Mouse (Mus musculus) lung, adult 2 months (tissue): ENCODE results near the gene Akr1c14.

Experiments
- CTCF ChIP-seq: fragments of 200-500 bp; IDR thresholded peaks from 2 replicates; pipeline ENCODE4 v1.5.1; 2011; ENCODE audit warnings: mild to moderate bottlenecking, low read length, control low read depth; ENCODE audit not compliant: insufficient read depth
- POLR2A ChIP-seq: fragments of 200-500 bp; IDR thresholded peaks from 2 replicates; pipeline ENCODE4 v1.6.1; 2011; ENCODE audit warnings: low read depth, mild to moderate bottlenecking, control low read depth, low read length, borderline replicate concordance; ENCODE audit errors: extremely low read depth

- TF ChIP-seq CTCF = no peak
- TF ChIP-seq POLR2A = no peak
Observed at GRCm38 (mm10) chr13:4079876-4080275, 31.1 kb downstream of the Akr1c14 start.
